Mouse (Mus musculus) testis, adult 2 months (tissue): ENCODE data around the gene Ccdc43.

Experiments used
- CTCF ChIP-seq: fragments of 200-500 bp; IDR thresholded peaks from 2 replicates; pipeline ENCODE4 v1.5.1; 2012; ENCODE audit warnings: low read depth, mild to moderate bottlenecking, inconsistent platforms, low read length, moderate library complexity; ENCODE audit not compliant: control insufficient read depth, insufficient read depth, insufficient replicate concordance
- POLR2A ChIP-seq: fragments of 200-500 bp; IDR thresholded peaks from 2 replicates; pipeline ENCODE4 v1.6.1; 2012; ENCODE audit warnings: low read depth, mild to moderate bottlenecking, inconsistent platforms, low read length, moderate library complexity; ENCODE audit not compliant: control insufficient read depth

GRCm38 (mm10) chr11:102741129-102741950, 43.8 kb upstream of the Ccdc43 start:
- TF ChIP-seq POLR2A: no peak
- TF ChIP-seq CTCF: no peak
